Mouse (Mus musculus) forebrain, embryonic 13.5 days (tissue): ENCODE data around the gene Olfr522. TPM values are rescaled to one million over a fixed set of nuclear protein-coding genes. Genes with fewer than 3 reads are reported as not detected.

Experiments used
- ATAC-seq: fragments of 200-750 bp; cut with Nextera tagmentation; 2 replicates; pipeline ENCODE4 v1.8.0; 2017
- H3K27ac ChIP-seq: fragments of 300-500 bp; sonication (generic); 2 replicates; pipeline ENCODE4 v1.5.1; 2015; ENCODE audit warnings: inconsistent platforms, mild to moderate bottlenecking, moderate library complexity
- H3K27me3 ChIP-seq: fragments of 300-500 bp; sonication (generic); 2 replicates; pipeline ENCODE4 v1.6.1; 2015; ENCODE audit warnings: mild to moderate bottlenecking, inconsistent platforms
- H3K36me3 ChIP-seq: fragments of 300-500 bp; sonication (generic); 2 replicates; pipeline ENCODE4 v1.6.1; 2015; ENCODE audit warnings: mild to moderate bottlenecking, inconsistent platforms; ENCODE audit not compliant: poor library complexity, severe bottlenecking
- H3K4me1 ChIP-seq: fragments of 300-500 bp; sonication (generic); 2 replicates; pipeline ENCODE4 v1.6.1; 2015; ENCODE audit warnings: inconsistent platforms
- H3K4me2 ChIP-seq: fragments of 300-500 bp; sonication (generic); 2 replicates; pipeline ENCODE4 v1.6.1; 2015; ENCODE audit warnings: inconsistent platforms, mild to moderate bottlenecking, moderate library complexity
- H3K4me3 ChIP-seq: fragments of 300-500 bp; sonication (generic); 2 replicates; pipeline ENCODE4 v1.5.1; 2015; ENCODE audit warnings: mild to moderate bottlenecking, inconsistent platforms
- H3K9ac ChIP-seq: fragments of 300-500 bp; sonication (generic); 2 replicates; pipeline ENCODE4 v1.6.1; 2015; ENCODE audit warnings: mild to moderate bottlenecking, inconsistent platforms
- H3K9me3 ChIP-seq: fragments of 300-500 bp; sonication (generic); replicated peaks from 2 replicates; pipeline ENCODE4 v1.6.1; 2016; ENCODE audit warnings: inconsistent platforms
- whole genome bisulfite sequencing: fragments of 180-500 bp; shearing (Covaris S2); methylation state at CpG from one replicate; pipeline ENCODE4 v1.1.7; 2015; 5-methylcytosine and 5-hydroxymethylcytosine counted together
- polyA plus RNA-seq: library from polyadenylated mRNA; unstranded; fragments of >200 nt; fragmentation: Nextera tagmentation; extraction: Ambion mirVana; gene quantifications from 2 replicates; pipeline ENCODE4 v1.2.1, GENCODE M21; 2015

Olfr522 gene
- polyA plus RNA-seq, 1 experiment from 2014 or later = not detected

DNA sequence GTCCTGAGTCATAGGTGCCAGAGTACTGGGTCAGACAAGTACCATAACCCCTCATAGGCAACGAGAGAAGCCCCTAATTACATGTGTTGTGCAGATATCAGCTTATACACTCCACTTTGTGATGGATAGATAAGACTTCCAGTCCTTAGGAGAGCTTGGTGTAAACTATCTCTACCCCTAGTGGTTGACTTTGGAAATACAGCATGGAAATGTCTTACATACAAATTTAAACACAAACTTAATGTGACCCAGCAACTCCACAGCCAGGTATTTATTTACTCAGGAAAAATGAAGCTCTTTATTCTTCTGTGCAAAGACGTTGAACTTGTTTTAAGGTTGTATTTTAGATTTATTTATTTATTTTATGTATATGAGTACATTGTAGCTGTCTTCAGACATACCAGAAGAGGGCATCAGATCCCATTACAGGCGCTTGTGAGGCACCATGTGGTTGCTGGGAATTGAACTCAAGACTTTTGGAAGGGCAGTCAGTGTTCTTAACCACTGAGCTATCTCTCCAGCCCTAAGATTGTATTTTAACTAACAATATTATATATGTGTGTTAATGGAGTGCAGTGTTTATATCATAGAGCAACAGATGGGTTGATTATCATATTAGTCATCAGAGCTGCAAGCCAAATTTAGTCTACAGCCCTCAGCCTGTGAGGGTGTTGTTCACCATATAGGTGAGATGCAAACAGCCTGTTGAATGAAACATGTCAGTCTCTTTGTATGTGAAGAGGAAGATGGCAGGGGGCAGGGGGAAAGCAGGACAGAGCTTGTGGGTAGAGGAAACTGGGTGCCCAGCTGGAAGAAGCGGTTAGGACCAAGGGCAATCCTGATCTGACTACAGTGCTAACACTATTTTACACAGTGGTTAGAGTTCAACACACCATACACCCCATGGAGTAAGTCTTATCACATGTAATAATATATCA is 24.1 kb upstream of the Olfr522 start:
- Histone ChIP-seq H3K4me1 (no peaks in the 10 kb centered on the region), H3K4me3 (no peak overlapping the region), H3K36me3 (no peaks in the 10 kb centered on the region), H3K4me2 (no peak overlapping the region), H3K27ac (no peak overlapping the region), H3K9me3 (no peaks in the 10 kb centered on the region), H3K27me3 (0 out of 2 replicates have a peak, but pooled peaks cover 3% of the 10 kb centered on the region), H3K9ac (no peak overlapping the region)
- 64% methylated on average over 4 of the region's 4 CpGs for WGBS
- ATAC-seq = no peak

DNA sequence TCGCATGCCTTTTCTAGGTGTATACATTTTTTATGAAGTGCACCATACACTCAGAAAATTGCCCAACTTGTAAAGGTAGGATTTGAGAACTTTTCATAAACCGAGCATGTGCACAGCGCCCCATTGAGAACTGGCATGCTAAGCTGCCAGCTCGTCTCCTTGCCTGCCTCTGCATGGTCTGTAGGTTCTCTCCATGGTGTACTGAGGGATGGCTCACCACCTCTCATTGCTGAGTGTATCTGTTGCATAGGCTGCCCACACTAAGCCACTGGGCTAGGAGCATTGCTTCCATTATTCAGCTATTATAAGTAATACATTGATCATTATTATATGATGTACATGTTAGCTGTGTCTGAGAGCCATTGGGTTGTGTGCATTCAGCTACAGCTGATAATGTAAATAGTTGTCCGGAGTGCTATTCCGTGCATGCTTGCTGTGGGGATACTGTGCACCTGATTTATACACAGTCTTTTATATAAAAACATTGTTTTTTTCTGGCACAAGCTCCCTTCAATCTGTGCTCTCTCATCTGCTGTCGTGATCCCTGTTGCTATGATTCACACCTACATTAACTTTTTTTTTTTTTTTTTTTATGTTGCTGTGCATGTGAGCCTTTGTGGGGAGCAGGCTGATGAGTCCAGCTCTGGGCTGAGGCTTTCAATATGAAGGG is 23.3 kb upstream of the Olfr522 start:
- Histone ChIP-seq H3K9me3 (no peaks in the 10 kb centered on the region), H3K27me3 (0 out of 2 replicates have a peak, but pooled peaks cover 3% of the 10 kb centered on the region), H3K4me1 (no peaks in the 10 kb centered on the region), H3K36me3 (no peaks in the 10 kb centered on the region), H3K9ac (no peak overlapping the region), H3K27ac (no peak overlapping the region), H3K4me2 (no peak overlapping the region), H3K4me3 (no peak overlapping the region)
- 81% methylated on average over 7 of the region's 7 CpGs for WGBS
- no peak for ATAC-seq

DNA sequence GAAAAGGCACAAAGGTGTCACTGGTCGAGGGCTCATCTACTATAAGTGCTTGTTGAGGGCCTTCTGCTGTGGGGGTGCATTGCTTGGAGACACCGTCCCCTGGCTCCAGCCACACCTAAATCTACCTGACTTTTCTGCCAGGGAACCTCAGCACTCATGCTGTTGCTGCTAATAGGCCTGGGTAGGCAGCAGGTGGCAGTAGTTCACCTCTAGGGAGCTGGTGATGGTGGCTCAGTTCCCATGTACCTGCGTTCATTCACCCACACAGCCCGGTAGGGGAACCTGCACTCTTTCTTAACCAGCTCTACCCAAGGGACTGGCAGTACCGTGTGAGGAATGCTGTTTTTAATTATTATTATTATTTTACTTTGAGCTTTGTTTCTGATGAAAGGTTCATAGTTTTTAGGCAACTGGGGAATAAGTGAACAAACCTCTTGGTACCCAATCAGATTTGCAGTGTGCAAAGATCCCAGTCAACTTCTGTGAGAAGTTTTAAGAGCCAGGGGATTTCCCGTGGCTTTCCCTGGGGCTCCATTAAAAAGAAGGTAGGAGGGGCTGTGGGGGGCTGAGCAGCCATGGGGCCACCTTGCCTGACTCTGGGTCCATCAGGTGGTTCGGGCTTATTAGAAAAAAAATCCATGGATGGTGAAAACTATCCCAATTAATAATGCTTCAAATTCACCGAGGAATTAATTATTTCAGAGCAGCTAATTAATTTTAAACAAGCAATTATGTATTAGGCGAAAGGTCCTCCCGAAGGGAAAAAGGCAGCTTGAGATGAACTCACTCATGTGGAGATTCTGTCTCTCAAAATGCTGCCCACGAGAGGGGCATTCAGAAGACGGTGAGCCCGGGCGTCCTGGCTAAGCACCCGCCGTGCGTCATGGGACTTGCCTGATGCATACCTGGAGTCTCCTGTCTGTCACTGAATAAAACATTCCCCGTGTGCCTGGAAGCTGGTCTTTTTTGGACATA is 22.4 kb upstream of the Olfr522 start:
- WGBS = 53% methylated on average over 18 of the region's 18 CpGs
- ATAC-seq = no peak
- no peak overlapping the region for H3K27ac ChIP-seq

DNA sequence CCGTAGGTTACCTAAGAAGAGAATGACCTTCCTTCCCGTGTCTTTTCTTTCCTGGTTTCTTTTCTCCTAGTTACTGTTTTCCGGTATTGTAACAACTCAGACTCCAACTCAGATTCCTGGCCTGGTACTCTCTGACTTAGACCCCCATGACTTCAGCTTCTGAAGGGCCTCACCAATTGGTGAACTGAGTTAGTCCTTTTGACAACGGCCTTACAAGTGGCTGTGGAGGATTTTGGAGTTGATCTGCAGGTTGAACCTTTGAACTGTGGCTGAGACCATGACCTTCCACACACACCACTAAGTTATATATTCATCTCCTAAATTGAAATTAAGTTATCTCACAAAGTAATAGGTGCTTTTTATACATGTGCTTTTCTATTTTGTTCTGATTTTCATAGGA is 19.6 kb upstream of the Olfr522 start:
- Histone ChIP-seq H3K9me3 (no peaks in the 10 kb centered on the region), H3K4me2 (no peak overlapping the region), H3K9ac (no peak overlapping the region), H3K4me3 (no peak overlapping the region), H3K4me1 (no peaks in the 10 kb centered on the region), H3K36me3 (no peaks in the 10 kb centered on the region), H3K27me3 (0 out of 2 replicates have a peak, but pooled peaks cover 3% of the 10 kb centered on the region), H3K27ac (no peak overlapping the region)
- ATAC-seq = no peak
- WGBS = 86% methylated on average over 4 of the region's 4 CpGs

More for the DNA sequence above, 22.4 kb upstream of the Olfr522 start:
- H3K27me3 ChIP-seq = 0 out of 2 replicates have a peak, but pooled peaks cover 3% of the 10 kb centered on the region
- no peaks in the 10 kb centered on the region for H3K9me3 ChIP-seq
- no peaks in the 10 kb centered on the region for H3K36me3 ChIP-seq
- H3K4me3 ChIP-seq = no peak overlapping the region
- H3K9ac ChIP-seq = no peak overlapping the region
- H3K4me2 ChIP-seq = no peak overlapping the region
- H3K4me1 ChIP-seq = no peaks in the 10 kb centered on the region

DNA sequence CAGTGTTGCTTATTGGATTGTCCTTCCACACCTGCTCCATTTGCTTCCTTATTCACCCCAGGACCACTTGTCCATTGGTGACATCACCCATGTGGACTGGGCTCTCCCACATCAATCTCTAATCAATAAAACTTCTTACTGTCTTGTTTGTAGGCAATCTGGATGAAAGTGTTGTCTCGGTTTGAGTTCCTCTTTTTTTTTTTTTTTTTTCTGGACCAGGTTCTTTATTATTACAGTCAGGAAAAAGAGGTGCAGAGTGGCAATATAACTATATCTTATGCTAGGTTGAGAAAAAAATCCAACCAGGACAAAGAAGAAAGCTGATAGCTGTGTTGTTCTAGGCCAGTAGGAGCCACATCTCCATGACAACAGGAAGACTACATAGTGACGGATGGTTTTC is 16.1 kb upstream of the Olfr522 start:
- WGBS = 87% methylated on average over 2 of the region's 2 CpGs
- ATAC-seq = no peak
- Histone ChIP-seq H3K9me3 (no peaks in the 10 kb centered on the region), H3K27me3 (0 out of 2 replicates have a peak, but pooled peaks cover under 1% of the 10 kb centered on the region), H3K4me1 (no peaks in the 10 kb centered on the region), H3K4me3 (no peak overlapping the region), H3K27ac (no peak overlapping the region), H3K4me2 (no peak overlapping the region), H3K36me3 (no peaks in the 10 kb centered on the region), H3K9ac (no peak overlapping the region)

DNA sequence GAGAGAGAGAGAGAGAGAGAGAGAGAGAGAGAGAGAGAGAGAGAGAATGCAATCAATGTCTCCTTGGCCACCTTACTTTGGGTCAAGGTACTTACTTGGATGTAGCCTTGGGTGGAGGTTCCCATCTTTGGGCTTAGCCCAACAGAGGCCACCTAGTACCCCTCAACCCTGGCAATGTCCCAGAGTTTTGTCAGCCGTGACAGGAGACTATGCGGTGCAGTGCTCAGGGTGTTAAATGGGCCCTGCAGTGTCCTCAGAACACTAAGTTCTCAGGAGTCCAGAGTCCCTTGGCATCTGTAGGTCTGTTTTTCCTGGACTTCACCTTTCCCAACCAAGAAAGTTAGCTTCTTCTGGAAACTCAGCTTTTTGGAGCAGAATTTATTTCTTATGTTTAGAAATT is 14.6 kb upstream of the Olfr522 start:
- no peak overlapping the region for H3K4me2 ChIP-seq
- H3K27ac ChIP-seq = no peak overlapping the region
- H3K36me3 ChIP-seq = no peaks in the 10 kb centered on the region
- 71% methylated on average over 2 of the region's 2 CpGs for WGBS
- no peak for ATAC-seq
- H3K27me3 ChIP-seq = no peaks in the 10 kb centered on the region
- H3K4me1 ChIP-seq = no peaks in the 10 kb centered on the region
- no peak overlapping the region for H3K4me3 ChIP-seq
- no peaks in the 10 kb centered on the region for H3K9me3 ChIP-seq
- H3K9ac ChIP-seq = no peak overlapping the region

DNA sequence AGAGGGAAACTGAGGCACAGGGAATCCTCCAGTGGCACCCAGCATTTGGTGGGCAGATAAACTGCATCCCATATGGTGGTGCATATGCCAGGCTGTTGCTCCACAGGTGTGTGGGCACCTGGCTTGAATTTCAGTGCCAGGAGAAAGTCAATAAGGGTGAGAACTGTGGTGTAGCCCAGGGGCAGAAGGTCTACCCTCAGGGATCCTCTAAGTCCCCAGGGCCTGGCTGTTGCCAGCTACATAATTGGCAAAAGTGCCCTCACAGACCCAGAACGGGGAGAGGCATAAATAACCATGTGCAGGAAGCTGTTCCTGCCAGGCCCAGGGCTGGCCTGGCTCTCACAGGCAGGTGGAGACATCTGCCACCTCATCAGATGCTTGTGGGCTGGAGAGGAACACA is 8.4 kb upstream of the Olfr522 start, which contains the start of gene Olfr523:
TSS of gene Olfr523 (plus strand) at position 282 of the 400 bp plus-strand sequence.
- no peak for ATAC-seq
- Histone ChIP-seq H3K4me2 (no peak within 1 kb of the TSS), H3K4me3 (no peak within 1 kb of the TSS), H3K9ac (no peak within 1 kb of the TSS), H3K36me3 (no peaks in the 10 kb centered on the region), H3K9me3 (no peaks in the 10 kb centered on the region), H3K27me3 (no peaks in the 10 kb centered on the region), H3K4me1 (no peaks in the 10 kb centered on the region), H3K27ac (no peak within 1 kb of the TSS)
- WGBS = 43% methylated on average over 1 of the region's 1 CpGs

DNA sequence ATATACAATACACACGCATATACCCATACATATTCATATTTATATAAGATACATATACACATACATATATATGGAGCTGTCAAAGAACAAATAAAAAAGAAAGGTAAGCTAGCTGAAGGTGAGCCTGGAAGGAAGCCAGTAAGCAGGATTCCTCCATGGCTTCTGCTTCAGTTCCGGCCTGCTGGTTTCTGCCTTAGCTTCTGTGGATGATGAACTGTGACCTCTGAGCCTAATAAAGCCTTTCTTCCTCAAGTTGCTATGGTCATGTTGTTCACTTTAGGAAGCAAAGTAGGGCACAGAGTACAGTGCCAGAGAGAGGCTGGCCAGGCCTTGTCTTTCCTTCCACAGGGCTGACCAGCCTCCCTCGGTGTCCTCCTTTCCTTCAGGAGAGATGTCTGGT is 6.3 kb upstream of the Olfr522 start:
- H3K9ac ChIP-seq = no peak overlapping the region
- no peak for ATAC-seq
- no peaks in the 10 kb centered on the region for H3K4me1 ChIP-seq
- H3K27ac ChIP-seq = no peak overlapping the region
- H3K4me2 ChIP-seq = no peak overlapping the region
- no peaks in the 10 kb centered on the region for H3K9me3 ChIP-seq
- H3K4me3 ChIP-seq = no peak overlapping the region
- H3K27me3 ChIP-seq = no peaks in the 10 kb centered on the region
- no peaks in the 10 kb centered on the region for H3K36me3 ChIP-seq
- 97% methylated on average over 3 of the region's 3 CpGs for WGBS

DNA sequence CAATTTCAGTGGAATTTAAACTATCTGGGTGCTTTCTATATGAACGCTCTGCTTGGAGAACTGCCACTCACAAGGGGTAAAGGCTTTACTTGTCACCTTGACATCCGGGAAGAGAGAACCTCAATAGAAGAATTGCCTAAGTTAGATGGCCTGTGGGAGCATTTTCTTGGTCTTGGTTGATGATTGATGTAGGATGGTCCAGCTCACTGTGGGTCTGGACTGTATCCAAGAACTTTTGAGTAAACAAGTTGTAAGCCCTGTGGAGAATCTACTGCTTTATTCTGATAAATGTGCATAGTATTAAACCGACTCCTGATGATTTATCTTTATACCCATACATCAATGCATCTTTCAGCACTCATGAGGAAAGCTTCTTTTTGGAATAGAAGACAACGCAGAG is 4.8 kb upstream of the Olfr522 start:
- Histone ChIP-seq H3K27me3 (no peaks in the 10 kb centered on the region), H3K9me3 (no peaks in the 10 kb centered on the region), H3K27ac (no peak overlapping the region), H3K9ac (no peak overlapping the region), H3K4me1 (no peaks in the 10 kb centered on the region), H3K4me3 (no peak overlapping the region), H3K4me2 (no peak overlapping the region), H3K36me3 (no peaks in the 10 kb centered on the region)
- 85% methylated on average over 4 of the region's 4 CpGs for WGBS
- ATAC-seq = no peak

DNA sequence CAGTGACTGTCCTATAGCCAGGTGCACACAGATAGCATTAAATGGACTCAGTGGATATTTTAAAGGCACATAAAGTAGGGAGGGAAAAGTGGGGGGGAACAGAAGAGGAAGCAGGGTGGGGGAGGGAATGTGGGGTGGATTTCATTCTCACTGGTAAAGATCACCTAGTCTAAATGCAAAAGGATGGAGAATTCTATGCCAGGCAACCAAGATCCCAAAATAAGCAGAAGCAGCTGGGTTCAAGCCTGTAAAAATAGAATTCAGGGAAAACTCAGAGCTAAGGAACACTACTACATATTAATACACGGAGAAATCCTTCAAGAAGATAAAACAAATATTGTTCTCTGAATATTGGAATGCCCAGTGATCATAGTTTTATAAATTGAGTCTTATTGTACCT is 3.4 kb upstream of the Olfr522 start:
- 80% methylated on average over 1 of the region's 1 CpGs for WGBS
- H3K36me3 ChIP-seq = no peaks in the 10 kb centered on the region
- H3K27me3 ChIP-seq = no peaks in the 10 kb centered on the region
- H3K4me1 ChIP-seq = no peaks in the 10 kb centered on the region
- no peaks in the 10 kb centered on the region for H3K9me3 ChIP-seq
- H3K27ac ChIP-seq = no peak overlapping the region
- no peak overlapping the region for H3K9ac ChIP-seq
- no peak for ATAC-seq
- no peak overlapping the region for H3K4me2 ChIP-seq
- no peak overlapping the region for H3K4me3 ChIP-seq

DNA sequence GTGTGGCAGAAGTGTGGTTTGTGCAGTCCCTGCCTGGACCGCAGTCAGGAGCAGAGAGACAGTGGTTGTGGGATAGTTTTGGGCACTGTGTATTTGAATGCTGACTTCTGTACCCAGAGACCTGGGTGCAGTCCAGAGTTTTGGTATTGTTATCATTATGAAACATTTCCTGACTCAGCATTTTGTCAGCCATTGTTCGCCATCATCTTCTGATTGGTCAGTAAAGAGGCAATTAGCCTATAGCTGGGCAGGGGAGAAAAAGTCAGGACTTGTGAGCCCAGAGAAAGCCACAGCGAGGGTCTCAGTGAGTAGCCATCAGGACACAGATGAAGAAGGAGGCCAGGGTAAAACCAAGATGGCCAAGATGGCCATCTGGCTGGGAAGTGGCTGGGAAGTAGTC is 4.2 kb downstream of the Olfr522 start:
- Histone ChIP-seq H3K4me2 (no peak overlapping the region), H3K27ac (no peak overlapping the region), H3K4me3 (no peak overlapping the region), H3K36me3 (no peaks in the 10 kb centered on the region), H3K4me1 (no peaks in the 10 kb centered on the region), H3K9me3 (no peaks in the 10 kb centered on the region), H3K9ac (no peak overlapping the region), H3K27me3 (peaks cover 4% of the 10 kb centered on the region; the same call in 1 of the 2 replicates)
- WGBS = 74% methylated on average over 3 of the region's 3 CpGs
- ATAC-seq = no peak
